Mouse (Mus musculus) myocyte (in vitro differentiated cells): Measurements from ENCODE around the gene Stat5a.

Source experiments
- E2F4 ChIP-seq: IDR thresholded peaks from one replicate; pipeline ENCODE4 v1.6.1; 2011; ENCODE audit warnings: mild to moderate bottlenecking, control low read depth, moderate library complexity; ENCODE audit not compliant: insufficient read depth
- POLR2A ChIP-seq: IDR thresholded peaks from one replicate; pipeline ENCODE4 v1.6.1; 2011; ENCODE audit warnings: low read depth, mild to moderate bottlenecking, control low read depth, moderate library complexity; ENCODE audit not compliant: insufficient read length
- USF1 ChIP-seq: IDR thresholded peaks from one replicate; pipeline ENCODE4 v1.6.1; 2011; ENCODE audit warnings: low read depth, mild to moderate bottlenecking, control low read depth, moderate library complexity

DNA sequence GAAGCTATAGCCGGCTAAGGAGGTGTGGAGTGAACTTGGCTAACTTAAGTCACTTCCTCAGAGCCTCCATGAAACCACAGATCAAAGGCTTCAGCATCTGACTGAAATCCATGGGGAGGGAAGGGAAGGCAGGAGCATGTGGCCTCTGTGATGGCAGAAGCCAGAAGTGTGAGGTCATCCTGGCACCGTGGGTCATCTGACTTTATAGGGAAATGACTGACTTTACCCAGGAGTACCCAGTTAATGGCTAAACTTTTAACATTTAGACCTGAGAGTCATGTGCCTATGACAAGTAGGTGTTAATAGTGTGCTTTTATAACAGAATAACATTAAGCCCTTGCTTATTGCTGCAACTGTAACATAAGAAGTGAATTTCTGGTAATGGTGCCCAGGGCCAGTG, 49.0 kb downstream of the Stat5a start:
- TF ChIP-seq POLR2A = no peak
- no peak for TF ChIP-seq USF1
- no peak for TF ChIP-seq E2F4
